Mouse (Mus musculus) stomach, postnatal 0 days (tissue): ENCODE results near the gene Olfr957. TPM values are rescaled to one million over a fixed set of nuclear protein-coding genes. Genes with fewer than 3 reads are reported as not detected.

ENCODE experiments used
- ATAC-seq: fragments of 200-750 bp; cut with Nextera tagmentation; 2 replicates; pipeline ENCODE4 v1.8.0; 2017; ENCODE audit not compliant: low FRiP score, low TSS enrichment
- DNase-seq: peaks from one replicate; pipeline ENCODE4 v3.0.0-alpha.2; 2016; ENCODE audit warnings: low spot score
- H3K27ac ChIP-seq: fragments of 300-500 bp; sonication (generic); replicated peaks from 2 replicates; pipeline ENCODE4 v1.5.1; 2014; ENCODE audit warnings: mild to moderate bottlenecking, control low read depth
- H3K27me3 ChIP-seq: fragments of 300-500 bp; sonication (generic); 2 replicates; pipeline ENCODE4 v1.6.1; 2014; ENCODE audit warnings: low read length; ENCODE audit not compliant: control insufficient read depth, insufficient read depth
- H3K36me3 ChIP-seq: fragments of 300-500 bp; sonication (generic); 2 replicates; pipeline ENCODE4 v1.6.1; 2014; ENCODE audit warnings: low read length, mixed read lengths; ENCODE audit not compliant: control insufficient read depth, insufficient read depth
- H3K4me1 ChIP-seq: fragments of 300-500 bp; sonication (generic); replicated peaks from 2 replicates; pipeline ENCODE4 v1.6.1; 2014; ENCODE audit warnings: antibody characterized with exemption; ENCODE audit not compliant: control insufficient read depth, insufficient read depth
- H3K4me2 ChIP-seq: fragments of 300-500 bp; sonication (generic); replicated peaks from 2 replicates; pipeline ENCODE4 v1.6.1; 2014; ENCODE audit warnings: low read depth, mild to moderate bottlenecking, control low read depth, moderate library complexity
- H3K4me3 ChIP-seq: fragments of 300-500 bp; sonication (generic); 2 replicates; pipeline ENCODE4 v1.5.1; 2014; ENCODE audit warnings: low read depth, low read length, control low read depth
- H3K9ac ChIP-seq: fragments of 300-500 bp; sonication (generic); 2 replicates; pipeline ENCODE4 v1.6.1; 2014; ENCODE audit warnings: mild to moderate bottlenecking, low read length, control low read depth, mixed read lengths
- H3K9me3 ChIP-seq: fragments of 300-500 bp; sonication (generic); 2 replicates; pipeline ENCODE4 v1.6.1; 2016; ENCODE audit warnings: low read length; ENCODE audit not compliant: control insufficient read depth
- CTCF ChIP-seq: IDR thresholded peaks from 2 replicates; pipeline ENCODE4 v1.5.1; 2016; ENCODE audit warnings: antibody characterized with exemption, low read depth, mild to moderate bottlenecking, moderate library complexity
- EP300 ChIP-seq: optimal IDR thresholded peaks from 2 replicates; pipeline ENCODE3; 2016; ENCODE audit warnings: antibody characterized with exemption
- WGBS: fragments of 180-500 bp; shearing (Covaris S2); extraction: QIAGEN DNeasy Blood & Tissue Kit; methylation state at CpG from one replicate; pipeline ENCODE4 v1.1.7; 2014; 5-methylcytosine and 5-hydroxymethylcytosine counted together
- polyA plus RNA-seq: library from polyadenylated mRNA; unstranded; fragments of >200 nt; fragmentation: Nextera tagmentation; extraction: Ambion mirVana; gene quantifications from 2 replicates; pipeline ENCODE4 v1.2.1, GENCODE M21; 2015

The Olfr957 gene
- polyA plus RNA-seq, 1 experiment from 2014 or later, result not detected

- DNase-seq, result no peak
- TF ChIP-seq EP300, result no peak
- TF ChIP-seq CTCF, result no peak
- Histone ChIP-seq H3K4me2 (no peak overlapping the region), H3K4me1 (no peaks in the 10 kb centered on the region), H3K27me3 (no peaks in the 10 kb centered on the region), H3K36me3 (no peaks in the 10 kb centered on the region), H3K9ac (no peak overlapping the region), H3K9me3 (no peaks in the 10 kb centered on the region), H3K27ac (no peak overlapping the region), H3K4me3 (no peak overlapping the region)
- ATAC-seq, result no peak
These were observed 3.0 kb upstream of the Olfr957 start for GRCm38 (mm10) chr9:39518595-39518994.

- Histone ChIP-seq H3K36me3 (no peaks in the 10 kb centered on the region), H3K9ac (no peak overlapping the region), H3K27ac (no peak overlapping the region), H3K27me3 (no peaks in the 10 kb centered on the region), H3K4me2 (no peak overlapping the region), H3K4me3 (no peak overlapping the region), H3K9me3 (no peaks in the 10 kb centered on the region), H3K4me1 (no peaks in the 10 kb centered on the region)
- no peak for DNase-seq
- no peak for ATAC-seq
- WGBS, result 77% methylated on average over 9 of the region's 9 CpGs
- TF ChIP-seq CTCF (no peak), EP300 (no peak)
These were observed 6.2 kb downstream of the Olfr957 start for GRCm38 (mm10) chr9:39509412-39509811.

GRCm38 (mm10) chr9:39508998-39509397 is 6.6 kb downstream of the Olfr957 start:
- peak; percentile 80 for TF ChIP-seq CTCF
- TF ChIP-seq EP300, result no peak
- 7% methylated on average over 6 of the region's 6 CpGs for WGBS
- Histone ChIP-seq H3K9ac (no peak overlapping the region), H3K4me3 (no peak overlapping the region), H3K27me3 (no peaks in the 10 kb centered on the region), H3K27ac (no peak overlapping the region), H3K9me3 (no peaks in the 10 kb centered on the region), H3K36me3 (no peaks in the 10 kb centered on the region), H3K4me2 (no peak overlapping the region), H3K4me1 (no peaks in the 10 kb centered on the region)
- peak; percentile 29 for DNase-seq
- ATAC-seq, result no peak

GRCm38 (mm10) chr9:39493895-39494294 is 21.7 kb downstream of the Olfr957 start, which contains the start of gene Olfr44:
Gene Olfr44, minus strand, starts transcription at chr9:39493995.
- WGBS, result 81% methylated on average over 2 of the region's 2 CpGs
- no peak for DNase-seq
- H3K36me3 ChIP-seq, result no peaks in the 10 kb centered on the region
- no peak within 1 kb of the TSS for H3K9ac ChIP-seq
- no peaks in the 10 kb centered on the region for H3K4me1 ChIP-seq
- no peak within 1 kb of the TSS for H3K27ac ChIP-seq
- no peak for TF ChIP-seq EP300
- TF ChIP-seq CTCF, result no peak
- H3K9me3 ChIP-seq, result no peaks in the 10 kb centered on the region
- ATAC-seq, result no peak
- no peak within 1 kb of the TSS for H3K4me2 ChIP-seq
- no peaks in the 10 kb centered on the region for H3K27me3 ChIP-seq
- H3K4me3 ChIP-seq, result no peak within 1 kb of the TSS

GRCm38 (mm10) chr9:39471844-39472243 is 43.8 kb downstream of the Olfr957 start, which contains the start of gene Olfr955:
Gene Olfr955, minus strand, starts transcription at chr9:39471944.
- no peaks in the 10 kb centered on the region for H3K9me3 ChIP-seq
- H3K27ac ChIP-seq, result no peak within 1 kb of the TSS
- H3K4me2 ChIP-seq, result no peak within 1 kb of the TSS
- no peaks in the 10 kb centered on the region for H3K27me3 ChIP-seq
- no peak within 1 kb of the TSS for H3K9ac ChIP-seq
- ATAC-seq, result no peak
- H3K4me3 ChIP-seq, result no peak within 1 kb of the TSS
- H3K36me3 ChIP-seq, result no peaks in the 10 kb centered on the region
- no peaks in the 10 kb centered on the region for H3K4me1 ChIP-seq
- WGBS, result 40% methylated on average over 1 of the region's 1 CpGs
- DNase-seq, result no peak
- TF ChIP-seq CTCF, result no peak
- no peak for TF ChIP-seq EP300

Other genes with a start within 250 kb of the Olfr957 start
- not detected in 2 replicates for gene Olfr945, start 239.0 kb downstream of the Olfr957 start, polyA plus RNA-seq
- gene Olfr948, start 189.8 kb downstream of the Olfr957 start, polyA plus RNA-seq, result not detected in 2 replicates
- not detected in 2 replicates for gene Olfr951, start 128.4 kb downstream of the Olfr957 start, polyA plus RNA-seq
- gene Olfr952, start 88.7 kb downstream of the Olfr957 start, polyA plus RNA-seq, result not detected in 2 replicates
- gene Olfr954, start 59.1 kb downstream of the Olfr957 start, polyA plus RNA-seq, result 0.02 TPM in 1 of 2 replicates, not detected in the other
- not detected in 2 replicates for gene Olfr955, start 43.9 kb downstream of the Olfr957 start, polyA plus RNA-seq
- gene Olfr44, start 21.8 kb downstream of the Olfr957 start, polyA plus RNA-seq, result not detected in 2 replicates
- not detected in 2 replicates for gene Olfr958, start 38.2 kb upstream of the Olfr957 start, polyA plus RNA-seq
- gene Olfr959, start 59.8 kb upstream of the Olfr957 start, polyA plus RNA-seq, result not detected in 2 replicates
- gene AW551984, start 88.6 kb upstream of the Olfr957 start, polyA plus RNA-seq, result 10.6 and 12.5 TPM in 2 replicates
- gene Olfr148, start 94.8 kb upstream of the Olfr957 start, polyA plus RNA-seq, result not detected in 2 replicates
- not detected in 2 replicates for gene Olfr960, start 105.6 kb upstream of the Olfr957 start, polyA plus RNA-seq
- not detected in 2 replicates for gene Olfr961, start 129.3 kb upstream of the Olfr957 start, polyA plus RNA-seq
- not detected in 2 replicates for gene Olfr963, start 151.4 kb upstream of the Olfr957 start, polyA plus RNA-seq
- gene Olfr149, start 191.3 kb upstream of the Olfr957 start, polyA plus RNA-seq, result not detected in 2 replicates
- gene Olfr965, start 195.5 kb upstream of the Olfr957 start, polyA plus RNA-seq, result not detected in 2 replicates
- not detected in 2 replicates for gene Olfr150, start 215.2 kb upstream of the Olfr957 start, polyA plus RNA-seq
- not detected in 2 replicates for gene Olfr967, start 230.4 kb upstream of the Olfr957 start, polyA plus RNA-seq